Mouse (Mus musculus) kidney, adult 2 months (tissue): ENCODE results near the gene Sin3b.

ENCODE experiments used
- CTCF ChIP-seq: fragments of 200-500 bp; conservative IDR thresholded peaks from 2 replicates; pipeline ENCODE4 v1.5.1; 2011; ENCODE audit warnings: low read depth, mild to moderate bottlenecking, control low read depth, low read length, moderate library complexity, mixed read lengths; ENCODE audit not compliant: insufficient read depth, insufficient read length
- POLR2A ChIP-seq: fragments of 200-500 bp; IDR thresholded peaks from one replicate; pipeline ENCODE4 v1.6.1; 2011; ENCODE audit warnings: low read depth, low read length, control low read depth

- TF ChIP-seq POLR2A (no peak), CTCF (no peak)
These were observed 57.6 kb downstream of the Sin3b start for GRCm38 (mm10) chr8:72780644-72781043.
